Mouse (Mus musculus): ENCODE data around the gene Ankrd42.

Ankrd42 gene

GRCm38 (mm10) chr7:92637021-92637625 lies at the start of gene Ankrd42:
Ankrd42 (minus strand) TSS chr7:92637142.
- DNase-seq (ENCODE audit: low read depth), result peak; percentile 87

- peak; percentile 33 for DNase-seq (ENCODE audit: low read depth)
These were observed 40.4 kb upstream of the Ankrd42 start for GRCm38 (mm10) chr7:92677346-92677745.

DNA sequence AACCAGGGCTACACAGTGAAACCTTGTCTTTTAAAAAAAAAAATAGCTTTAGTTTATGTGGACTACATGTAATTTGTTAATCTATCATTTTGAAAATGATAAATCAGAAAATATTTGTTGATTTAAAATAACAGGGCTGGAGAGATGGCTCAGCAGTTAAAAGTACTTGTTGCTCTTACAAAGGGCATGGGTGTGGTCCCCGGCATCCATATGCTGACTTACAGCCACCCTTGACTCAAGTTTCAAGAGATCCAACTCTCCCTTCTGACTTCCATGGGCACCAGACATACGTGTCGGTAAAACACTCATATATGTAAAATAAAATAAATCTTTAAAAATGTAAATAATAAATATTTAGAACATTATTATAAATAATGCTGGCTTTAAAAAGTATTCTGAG lies 38.2 kb upstream of the Ankrd42 start:
- DNase-seq (ENCODE audit: low read depth), result no peak

- peak; percentile 99 for DNase-seq (ENCODE audit: low read depth)
These were observed 32.8 kb upstream of the Ankrd42 start, which contains the start of gene Pcf11 for GRCm38 (mm10) chr7:92669507-92670471. Pcf11 (minus strand) TSS chr7:92669934.

DNA sequence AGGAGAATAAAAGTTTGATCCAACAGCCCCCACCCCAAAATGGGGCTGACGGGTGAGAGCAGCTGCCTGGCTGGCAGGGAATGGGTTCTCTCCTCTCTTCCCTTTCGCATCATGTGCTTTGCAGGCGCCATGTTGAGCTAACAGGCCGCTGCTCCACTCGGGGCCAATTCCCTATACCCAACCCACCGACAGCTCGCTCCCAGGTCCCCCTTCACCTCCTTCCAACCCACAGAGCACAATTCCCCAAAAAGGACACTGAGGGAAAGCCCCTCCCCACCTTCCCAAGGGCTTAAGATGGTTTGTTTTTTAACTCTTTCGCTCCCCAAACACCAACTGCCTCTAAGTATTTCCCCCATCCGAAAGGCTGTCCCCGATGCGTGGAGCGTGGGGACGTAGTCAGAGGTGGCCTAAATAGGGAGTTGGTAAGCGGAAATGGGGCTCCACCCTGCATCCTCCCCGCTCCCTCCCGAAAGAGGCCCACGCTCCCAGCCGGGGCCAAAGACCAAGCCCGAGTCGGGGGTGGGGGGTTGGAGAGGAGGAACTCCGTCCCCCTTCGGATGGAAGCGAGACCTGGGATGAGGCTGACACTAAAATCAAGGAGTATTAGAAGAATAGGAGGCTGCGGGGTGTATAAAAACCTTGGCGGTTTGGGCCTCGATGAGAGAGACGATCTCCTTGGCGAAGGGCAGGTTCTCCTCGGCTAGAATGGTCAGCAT lies 32.0 kb upstream of the Ankrd42 start:
- DNase-seq (ENCODE audit: low read depth), result peak; percentile 62

GRCm38 (mm10) chr7:92666274-92666820 lies 29.4 kb upstream of the Ankrd42 start:
- DNase-seq (ENCODE audit: low read depth), result peak; percentile 35

GRCm38 (mm10) chr7:92658050-92658449 lies 21.1 kb upstream of the Ankrd42 start:
- no peak for DNase-seq (ENCODE audit: low read depth)

- no peak for DNase-seq (ENCODE audit: low read depth)
These were observed 19.4 kb upstream of the Ankrd42 start for GRCm38 (mm10) chr7:92656386-92656785.

GRCm38 (mm10) chr7:92653329-92653728 lies 16.4 kb upstream of the Ankrd42 start:
- DNase-seq (ENCODE audit: low read depth), result no peak

DNA sequence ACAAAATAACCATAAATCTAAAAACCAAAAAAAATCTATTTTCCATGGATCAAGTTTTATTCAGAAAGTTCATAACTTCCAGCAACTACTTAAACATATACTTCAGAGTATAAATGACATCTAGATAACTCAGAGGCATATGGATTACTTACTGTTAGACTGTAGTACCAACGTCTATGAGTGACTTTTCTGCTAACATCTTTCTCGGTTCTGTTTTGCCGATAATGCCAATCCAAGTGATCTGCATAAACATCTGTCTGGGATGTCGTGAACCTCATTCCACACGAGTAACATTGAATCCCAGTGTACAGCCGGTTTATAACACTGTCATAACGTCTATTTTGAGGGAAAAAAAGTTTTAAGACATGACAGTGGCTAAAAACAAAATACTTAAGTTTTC lies 10.8 kb upstream of the Ankrd42 start:
- DNase-seq (ENCODE audit: low read depth), result no peak

DNA sequence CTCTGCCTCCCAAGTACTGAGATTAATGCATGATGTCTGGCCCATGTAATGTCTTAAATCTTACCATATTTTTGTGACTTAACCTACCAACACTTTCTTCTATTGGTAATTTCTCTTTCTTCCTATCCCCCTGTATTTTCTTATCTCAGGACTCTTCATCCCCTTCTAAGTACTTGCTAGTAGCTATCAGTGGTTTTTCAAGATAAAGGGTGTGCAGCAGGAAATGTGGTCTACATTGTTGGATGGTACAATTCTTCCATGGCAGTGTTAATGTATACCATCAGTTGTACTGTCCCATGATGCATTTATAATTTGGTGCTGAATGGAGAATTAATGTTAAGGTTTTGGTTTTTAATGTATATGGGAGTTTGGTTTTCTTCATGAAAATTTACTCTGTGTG lies 5.4 kb upstream of the Ankrd42 start:
- no peak for DNase-seq (ENCODE audit: low read depth)

DNA sequence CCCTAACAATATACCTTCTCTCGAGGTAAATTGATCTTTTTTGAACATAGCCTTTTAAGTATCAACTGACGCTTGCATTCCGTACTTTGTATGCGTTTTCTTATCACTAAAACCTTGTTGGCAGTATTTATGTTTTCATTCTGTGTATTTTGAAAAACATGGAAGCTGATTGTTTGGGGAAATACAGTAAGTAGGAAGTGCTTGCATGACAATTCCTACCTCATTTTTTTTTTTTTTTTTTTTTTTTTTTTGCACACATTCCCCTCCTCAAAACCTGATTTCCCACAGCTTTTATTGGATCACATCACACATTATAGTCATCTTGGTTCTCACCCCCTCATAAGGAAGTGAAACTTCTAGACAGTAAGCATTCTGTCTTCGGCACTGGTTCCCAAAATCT lies 1.1 kb upstream of the Ankrd42 start:
- no peak for DNase-seq (ENCODE audit: low read depth)

DNA sequence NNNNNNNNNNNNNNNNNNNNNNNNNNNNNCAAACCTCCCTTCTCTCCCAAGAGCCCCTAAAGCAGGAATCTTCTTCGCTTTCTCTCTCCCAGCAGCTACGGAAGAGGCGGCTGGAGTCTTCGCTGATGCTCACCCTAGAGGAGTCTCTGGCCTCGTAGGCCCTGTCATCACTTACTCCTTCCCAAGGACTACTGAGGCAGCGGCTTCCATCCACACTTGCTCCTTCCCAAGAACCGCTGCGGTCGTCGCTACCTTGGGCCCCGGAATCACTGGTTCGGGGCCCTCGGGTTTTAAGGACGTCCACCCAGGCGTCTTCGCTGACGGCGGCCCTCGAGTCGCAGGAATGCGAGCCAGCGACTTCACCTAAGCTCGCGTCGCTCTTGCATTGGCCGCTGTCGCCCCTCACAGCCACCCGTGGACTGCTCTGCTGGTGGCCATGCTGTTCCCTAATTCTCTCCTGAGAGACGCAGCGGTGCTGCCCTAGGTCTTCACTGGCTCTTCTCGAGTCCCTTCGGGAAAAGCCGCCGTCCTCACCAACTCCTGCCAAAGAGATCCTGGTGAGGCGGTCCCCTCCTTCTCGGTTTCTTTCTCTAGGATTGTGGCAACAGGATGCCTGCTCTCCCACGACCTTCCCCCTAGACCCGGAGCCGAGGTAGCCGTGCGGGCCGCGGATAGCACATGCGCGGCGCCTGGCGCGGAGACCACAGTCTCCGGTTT lies 489 bp downstream of the Ankrd42 start:
- DNase-seq (ENCODE audit: low read depth), result no peak

- DNase-seq (ENCODE audit: low read depth), result peak; percentile 62
These were observed 6.8 kb downstream of the Ankrd42 start for GRCm38 (mm10) chr7:92630167-92630566.

- no peak for DNase-seq (ENCODE audit: low read depth)
These were observed 12.5 kb downstream of the Ankrd42 start for GRCm38 (mm10) chr7:92624488-92624887.

DNA sequence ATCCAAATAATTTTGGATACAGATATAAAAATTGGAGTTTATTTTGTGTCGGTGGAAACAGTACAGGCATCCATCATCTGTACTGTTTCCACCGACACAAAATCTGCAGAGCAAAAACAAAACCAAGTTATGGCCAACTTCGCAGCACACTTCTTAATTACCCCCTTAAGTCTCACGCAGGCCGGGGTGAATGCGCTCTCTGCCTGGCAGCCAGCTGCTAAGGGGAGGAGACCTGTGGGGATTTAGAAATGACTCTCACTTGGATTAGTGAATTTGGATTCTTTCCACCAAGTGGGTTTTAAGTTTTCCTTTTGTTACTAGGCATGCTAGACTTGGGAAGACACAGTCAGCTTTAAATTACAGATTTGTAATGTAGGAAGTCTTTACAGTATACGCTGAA lies 26.1 kb downstream of the Ankrd42 start:
- no peak for DNase-seq (ENCODE audit: low read depth)

DNA sequence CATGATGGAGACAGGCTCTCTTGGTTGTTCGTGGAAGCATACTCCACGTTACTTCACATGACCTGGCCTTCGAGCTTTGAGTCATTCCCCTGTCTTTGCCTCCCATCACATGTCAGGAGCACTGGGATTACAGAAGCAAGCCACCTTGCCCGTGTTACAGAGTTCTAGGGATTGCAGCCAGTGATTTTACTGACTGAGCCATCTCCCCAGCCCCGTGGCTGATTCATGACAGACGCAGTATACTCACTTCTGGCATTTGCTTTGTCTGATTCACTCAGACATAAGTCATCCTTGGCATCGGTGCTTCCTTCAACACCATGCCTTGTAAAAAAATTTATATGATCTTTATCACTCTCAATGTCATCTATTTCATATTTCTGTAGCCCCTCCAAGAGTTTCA lies 32.0 kb downstream of the Ankrd42 start:
- DNase-seq (ENCODE audit: low read depth), result no peak

- DNase-seq (ENCODE audit: low read depth), result no peak
These were observed 46.1 kb downstream of the Ankrd42 start for GRCm38 (mm10) chr7:92590842-92591241.

- DNase-seq (ENCODE audit: low read depth), result no peak
These were observed 47.0 kb downstream of the Ankrd42 start for GRCm38 (mm10) chr7:92589986-92590385.

DNA sequence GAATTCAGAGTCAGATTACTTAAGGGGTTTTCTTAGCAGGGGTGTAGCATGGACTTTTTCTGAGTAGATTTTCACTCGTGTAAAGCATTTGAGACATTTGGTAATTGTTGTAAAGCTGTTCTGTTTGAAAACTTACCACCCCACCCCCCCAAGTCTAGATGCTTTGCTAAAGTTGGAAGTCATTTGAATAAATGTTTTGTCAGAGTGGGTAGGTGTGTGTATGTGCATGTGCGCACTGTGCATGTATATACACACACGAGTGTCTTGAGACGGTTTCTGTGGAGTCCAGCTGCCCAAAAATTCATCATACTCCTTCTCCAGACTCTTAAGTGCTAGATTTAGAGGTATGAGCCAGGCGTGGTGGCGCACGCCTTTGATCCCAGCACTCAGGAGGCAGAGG lies 53.4 kb downstream of the Ankrd42 start:
- DNase-seq (ENCODE audit: low read depth), result no peak

GRCm38 (mm10) chr7:92580491-92581207 lies 56.3 kb downstream of the Ankrd42 start:
- DNase-seq (ENCODE audit: low read depth), result no peak
